Mouse (Mus musculus): ENCODE results near the gene Fgfr2. TPM values are rescaled to one million over a fixed set of nuclear protein-coding genes. Genes with fewer than 3 reads are reported as not detected.
"Not testable (repeated sequence)": the region's sequence is repeated elsewhere in the genome, so short reads cannot be mapped to it uniquely, and the experiment has no call there.

Gene Fgfr2
- polyA plus RNA-seq, 1 experiment from 2014 or later: not detected

DNA sequence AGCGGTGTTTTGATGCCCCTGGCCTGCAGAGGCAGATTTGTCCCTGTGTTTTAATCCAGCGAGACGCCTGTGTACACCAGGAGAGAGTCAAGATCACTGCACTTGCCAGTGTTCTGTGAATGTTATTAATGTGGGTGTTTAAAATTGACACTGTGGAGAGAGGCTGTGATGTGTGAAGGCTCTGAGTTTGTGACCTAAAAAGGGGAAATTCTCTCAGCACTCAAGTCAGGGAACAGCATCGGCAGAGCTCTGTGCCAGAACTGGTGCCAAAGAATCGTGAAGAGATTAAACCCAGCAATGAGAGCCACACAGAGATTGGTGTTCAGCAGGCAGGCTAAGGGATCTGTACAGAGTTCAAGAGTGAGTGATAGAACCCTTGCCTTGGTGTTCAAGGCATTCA, 2567.6 kb downstream of the Fgfr2 start:
- Histone ChIP-seq H3K79me2 (ENCODE audit: inconsistent target) (no peaks in the 10 kb centered on the region), H3K4me3 (ENCODE audit: inconsistent target) (no peak overlapping the region), H3K27ac (no peak overlapping the region), H3K36me3 (ENCODE audit: inconsistent target) (no peaks in the 10 kb centered on the region)
- WGBS (ENCODE audit: missing documents): 75% methylated on average over 5 of the region's 5 CpGs

DNA sequence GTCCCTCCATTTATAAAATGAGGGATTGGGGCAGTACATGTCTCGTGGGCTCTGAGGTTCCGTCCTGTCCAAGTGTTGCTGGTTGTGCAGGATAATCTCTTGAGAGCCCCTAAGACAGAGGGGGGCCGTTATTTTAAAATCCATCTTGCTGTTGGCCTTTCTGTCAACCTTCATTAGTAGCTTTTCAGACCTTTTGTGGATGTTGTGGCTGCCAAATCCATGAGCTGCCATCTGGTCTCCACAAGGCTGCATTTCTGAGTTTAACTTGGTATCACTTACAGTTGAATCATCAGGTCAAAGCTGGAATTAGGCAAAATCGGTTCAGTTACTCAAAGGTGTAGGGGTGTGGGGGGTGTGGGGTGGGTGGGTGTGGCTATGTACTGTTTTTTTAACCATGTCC, 2569.8 kb downstream of the Fgfr2 start:
- Histone ChIP-seq H3K79me2 (ENCODE audit: inconsistent target) (no peaks in the 10 kb centered on the region), H3K27ac (no peak overlapping the region), H3K36me3 (ENCODE audit: inconsistent target) (no peaks in the 10 kb centered on the region), H3K4me3 (ENCODE audit: inconsistent target) (no peak overlapping the region)
- WGBS (ENCODE audit: missing documents): 92% methylated on average over 4 of the region's 4 CpGs

DNA sequence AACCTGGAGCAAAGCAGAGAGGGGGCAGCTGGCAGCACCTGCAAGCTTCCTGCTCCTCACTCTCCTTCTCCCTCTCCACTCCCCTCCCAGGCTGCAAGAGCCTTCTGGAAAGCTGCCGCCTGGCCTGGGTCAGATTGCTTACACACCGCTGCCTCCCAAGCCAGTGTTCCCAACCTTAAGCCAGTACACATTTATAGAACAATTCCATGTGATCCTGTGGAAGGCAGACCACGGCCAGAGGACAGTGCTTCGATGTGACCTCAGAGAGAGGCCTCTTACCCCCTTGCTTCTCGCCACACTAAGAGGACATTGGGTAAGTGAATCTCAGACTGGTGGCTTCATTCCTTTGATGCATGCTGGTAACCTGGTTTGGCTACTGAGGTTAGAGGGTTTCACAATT, 2570.4 kb downstream of the Fgfr2 start:
- Histone ChIP-seq H3K4me3 (ENCODE audit: inconsistent target) (no peak overlapping the region), H3K36me3 (ENCODE audit: inconsistent target) (no peaks in the 10 kb centered on the region), H3K79me2 (ENCODE audit: inconsistent target) (no peaks in the 10 kb centered on the region), H3K27ac (no peak overlapping the region)
- WGBS (ENCODE audit: missing documents): 72% methylated on average over 5 of the region's 5 CpGs

DNA sequence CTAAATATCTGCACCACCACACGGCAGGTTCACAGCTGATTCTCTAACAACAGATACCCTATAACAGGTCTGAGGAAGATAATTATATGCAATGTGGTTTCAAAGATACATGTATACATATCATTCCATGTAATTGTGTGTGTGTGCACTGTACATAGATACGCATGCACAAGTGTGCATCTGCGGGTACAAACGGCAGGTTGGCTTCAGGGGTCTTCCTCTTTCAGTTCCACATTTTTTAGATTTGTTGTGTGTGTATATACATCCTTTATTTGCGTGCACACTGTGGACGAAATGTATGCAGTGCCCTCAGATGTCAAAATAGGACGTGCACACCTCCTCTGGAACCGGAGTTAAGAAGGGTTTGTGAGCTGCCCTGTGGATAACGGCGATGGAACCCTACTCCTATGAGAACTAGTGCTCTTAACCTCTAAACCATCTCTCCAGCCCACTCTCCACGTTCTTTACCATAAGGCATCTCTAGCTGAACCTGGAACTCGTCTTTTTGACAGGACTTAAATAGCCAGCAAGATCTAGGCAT, 2575.4 kb downstream of the Fgfr2 start:
- Histone ChIP-seq H3K79me2 (ENCODE audit: inconsistent target) (peaks cover 37% of the 10 kb centered on the region), H3K4me3 (ENCODE audit: inconsistent target) (no peak overlapping the region), H3K36me3 (ENCODE audit: inconsistent target) (0 out of 2 replicates have a peak, but pooled peaks cover 7% of the 10 kb centered on the region), H3K27ac (no peak overlapping the region)
- 41% methylated on average over 12 of the region's 12 CpGs for WGBS (ENCODE audit: missing documents)

DNA sequence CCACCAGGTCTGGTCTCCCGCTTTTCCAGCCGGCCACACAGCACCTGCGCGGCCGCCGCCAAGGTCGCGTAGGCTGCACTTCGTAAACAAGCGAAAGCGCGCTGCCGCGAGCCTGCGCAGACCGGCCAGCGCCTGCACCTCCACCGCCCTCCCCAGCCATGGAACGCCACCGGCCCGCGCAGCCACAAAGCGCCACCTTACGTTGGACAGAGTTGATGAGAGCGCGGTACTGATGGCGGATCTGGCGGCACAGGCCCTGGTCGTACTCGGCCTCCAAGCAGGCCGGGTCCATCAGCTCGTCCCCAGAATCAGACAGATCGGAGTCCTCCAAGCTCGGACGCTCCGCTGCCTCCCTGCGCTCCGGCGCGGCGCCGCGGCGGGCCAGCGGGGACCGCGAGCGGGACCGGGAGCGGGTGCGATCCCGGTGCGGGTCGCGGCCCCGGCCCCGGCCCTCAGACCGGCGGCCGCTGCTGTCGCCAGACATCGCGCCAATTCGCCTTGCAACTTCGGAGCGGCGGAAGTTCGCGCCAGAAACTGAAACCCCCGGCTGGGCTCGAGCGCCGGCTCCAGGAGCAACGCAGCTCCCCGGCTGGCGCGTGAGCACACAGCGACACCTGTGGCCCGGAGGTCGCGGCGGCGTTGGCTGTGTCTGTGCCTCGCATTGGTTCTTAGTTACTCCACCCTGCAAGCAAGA, 2576.2 kb downstream of the Fgfr2 start:
- H3K4me3 ChIP-seq (ENCODE audit: inconsistent target): peak overlapping the region; percentile 77
- peaks cover 37% of the 10 kb centered on the region for H3K79me2 ChIP-seq (ENCODE audit: inconsistent target)
- under 1% methylated on average over 84 of the region's 84 CpGs for WGBS (ENCODE audit: missing documents)
- H3K27ac ChIP-seq: peak overlapping the region; percentile 51
- H3K36me3 ChIP-seq (ENCODE audit: inconsistent target): 0 out of 2 replicates have a peak, but pooled peaks cover 7% of the 10 kb centered on the region

DNA sequence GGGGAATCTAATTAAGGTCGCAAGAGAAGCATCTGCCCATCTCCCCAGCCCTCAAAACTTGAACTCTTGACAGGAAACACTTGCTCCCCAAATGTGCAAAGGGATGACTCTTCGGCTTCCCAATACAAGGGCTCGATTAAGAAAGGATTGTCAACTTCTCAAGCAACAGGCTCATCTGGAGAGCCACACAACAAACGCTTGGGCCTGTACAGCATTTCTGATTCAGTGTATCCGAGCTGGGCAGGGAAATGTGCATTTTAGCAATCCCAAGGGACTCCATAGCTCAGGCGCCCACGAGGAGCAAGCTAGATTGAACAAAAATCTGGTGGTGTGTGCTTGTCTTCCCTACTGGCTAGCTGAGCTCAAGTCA, 2576.7 kb downstream of the Fgfr2 start:
- peaks cover 37% of the 10 kb centered on the region for H3K79me2 ChIP-seq (ENCODE audit: inconsistent target)
- peak overlapping the region; percentile 51 for H3K27ac ChIP-seq
- H3K36me3 ChIP-seq (ENCODE audit: inconsistent target): peaks cover 10% of the 10 kb centered on the region
- peak overlapping the region; percentile 77 for H3K4me3 ChIP-seq (ENCODE audit: inconsistent target)
- 3% methylated on average over 7 of the region's 7 CpGs for WGBS (ENCODE audit: missing documents)

DNA sequence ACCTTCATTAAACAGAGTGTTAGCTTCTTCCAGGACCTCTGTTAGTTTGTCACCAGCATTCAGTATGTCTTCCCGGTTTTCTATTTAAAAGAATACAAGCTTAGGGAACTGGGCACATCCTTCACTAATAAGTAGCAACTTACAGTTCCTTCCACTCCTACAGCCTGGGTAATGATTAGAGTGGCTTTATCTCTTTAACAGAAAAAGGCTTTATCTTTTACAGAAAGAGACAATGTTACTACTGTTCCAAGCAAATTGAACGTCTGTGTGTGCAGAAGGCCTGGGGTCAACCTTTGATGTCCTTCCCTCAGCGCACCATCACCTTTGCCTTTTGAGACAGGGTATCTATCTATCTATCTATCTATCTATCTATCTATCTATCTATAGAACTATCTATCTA, 2577.3 kb downstream of the Fgfr2 start:
- WGBS (ENCODE audit: missing documents): 46% methylated on average over 3 of the region's 3 CpGs
- Histone ChIP-seq H3K36me3 (ENCODE audit: inconsistent target) (peaks cover 15% of the 10 kb centered on the region), H3K4me3 (ENCODE audit: inconsistent target) (peak overlapping the region; percentile 77), H3K79me2 (ENCODE audit: inconsistent target) (peaks cover 37% of the 10 kb centered on the region), H3K27ac (no peak overlapping the region; the same call in 1 of the 2 replicates)

DNA sequence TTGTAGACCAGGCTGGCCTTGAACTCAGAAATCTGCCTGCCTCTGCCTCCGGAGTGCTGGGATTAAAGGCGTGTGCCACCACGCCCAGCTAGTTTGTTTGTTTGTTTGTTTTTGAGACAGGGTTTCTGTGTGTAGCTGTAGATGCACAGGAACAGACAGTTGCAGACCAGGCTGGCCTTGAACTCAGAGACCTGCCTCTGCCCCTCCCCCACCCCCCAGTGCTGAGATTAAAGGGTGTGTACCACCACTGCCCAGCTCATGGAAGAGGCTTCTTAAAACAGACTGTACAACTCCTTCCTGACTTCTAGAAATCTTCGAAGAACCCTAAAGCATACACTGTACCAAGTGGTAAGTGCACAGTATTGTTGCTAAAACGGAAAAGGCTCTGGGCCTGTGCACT, 2577.7 kb downstream of the Fgfr2 start:
- 92% methylated on average over 5 of the region's 5 CpGs for WGBS (ENCODE audit: missing documents)
- H3K4me3 ChIP-seq (ENCODE audit: inconsistent target): no peak overlapping the region
- H3K27ac ChIP-seq: no peak overlapping the region
- peaks cover 37% of the 10 kb centered on the region for H3K79me2 ChIP-seq (ENCODE audit: inconsistent target)
- H3K36me3 ChIP-seq (ENCODE audit: inconsistent target): peaks cover 18% of the 10 kb centered on the region

DNA sequence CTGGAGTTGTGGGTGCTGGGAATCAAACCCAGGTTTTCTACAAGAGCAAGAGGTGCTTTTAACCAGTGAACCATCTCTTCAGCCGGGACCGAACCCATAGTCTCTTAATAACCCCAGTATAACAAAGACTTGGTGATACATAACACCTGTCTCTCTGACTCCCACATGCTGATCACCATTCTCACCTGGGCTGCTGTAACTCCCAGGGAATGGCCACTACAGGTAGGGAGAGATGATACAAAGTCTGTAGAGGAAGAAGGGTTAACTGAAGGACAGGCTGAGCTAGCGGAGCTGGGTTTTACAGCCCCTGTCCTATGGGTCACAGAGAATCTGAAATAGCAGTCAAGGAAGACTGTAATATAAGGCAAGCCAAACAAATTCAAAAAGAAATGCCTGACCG, 2580.0 kb downstream of the Fgfr2 start:
- Histone ChIP-seq H3K36me3 (ENCODE audit: inconsistent target) (peaks cover 40% of the 10 kb centered on the region), H3K79me2 (ENCODE audit: inconsistent target) (peaks cover 37% of the 10 kb centered on the region), H3K27ac (no peak overlapping the region), H3K4me3 (ENCODE audit: inconsistent target) (no peak overlapping the region)
- WGBS (ENCODE audit: missing documents): 95% methylated on average over 4 of the region's 4 CpGs

DNA sequence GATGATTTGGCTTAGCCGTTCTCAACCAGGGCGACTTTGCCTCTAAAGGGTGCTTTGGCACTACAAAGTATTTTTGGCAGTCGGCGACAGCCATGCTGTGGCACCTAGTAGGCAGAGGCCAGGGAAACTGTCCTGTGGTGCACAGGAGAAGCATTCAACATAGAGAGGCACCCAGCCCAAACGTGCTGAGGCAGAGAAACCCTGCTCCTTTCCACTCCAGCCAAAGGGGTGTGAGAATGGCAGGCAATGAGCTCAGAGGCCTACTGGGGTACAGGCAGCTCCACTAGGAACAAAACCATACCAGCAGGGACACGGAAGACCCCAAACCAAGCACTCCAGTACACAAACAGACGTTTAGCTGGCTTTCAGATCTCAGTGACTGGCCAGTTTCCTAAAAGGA, 2583.0 kb downstream of the Fgfr2 start:
- no peak overlapping the region for H3K27ac ChIP-seq
- H3K79me2 ChIP-seq (ENCODE audit: inconsistent target): peaks cover 24% of the 10 kb centered on the region
- no peak overlapping the region for H3K4me3 ChIP-seq (ENCODE audit: inconsistent target)
- WGBS (ENCODE audit: missing documents): 95% methylated on average over 7 of the region's 7 CpGs
- H3K36me3 ChIP-seq (ENCODE audit: inconsistent target): peaks cover 69% of the 10 kb centered on the region

DNA sequence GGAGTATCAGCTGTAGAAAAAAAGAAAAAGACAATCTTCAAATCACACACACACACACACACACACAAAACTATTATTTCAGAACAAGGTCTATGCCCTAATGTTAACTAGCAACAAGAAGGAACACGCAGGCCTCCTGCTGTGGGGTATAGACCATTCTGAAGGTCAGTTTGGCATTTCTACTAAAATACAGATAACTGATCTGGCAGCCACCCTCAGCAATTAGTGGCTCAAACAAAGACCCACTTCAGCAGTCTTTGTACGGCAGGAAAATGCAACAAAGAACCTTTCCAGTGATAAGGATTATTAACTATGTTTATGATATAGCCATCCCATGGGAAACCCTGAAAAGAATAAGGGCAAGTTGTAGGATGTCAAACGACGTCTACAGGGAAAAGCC, 2586.1 kb downstream of the Fgfr2 start:
- H3K27ac ChIP-seq: no peak overlapping the region
- no peak overlapping the region for H3K4me3 ChIP-seq (ENCODE audit: inconsistent target)
- peaks cover 67% of the 10 kb centered on the region for H3K36me3 ChIP-seq (ENCODE audit: inconsistent target)
- WGBS (ENCODE audit: missing documents): 100% methylated on average over 4 of the region's 4 CpGs
- H3K79me2 ChIP-seq (ENCODE audit: inconsistent target): no peaks in the 10 kb centered on the region

DNA sequence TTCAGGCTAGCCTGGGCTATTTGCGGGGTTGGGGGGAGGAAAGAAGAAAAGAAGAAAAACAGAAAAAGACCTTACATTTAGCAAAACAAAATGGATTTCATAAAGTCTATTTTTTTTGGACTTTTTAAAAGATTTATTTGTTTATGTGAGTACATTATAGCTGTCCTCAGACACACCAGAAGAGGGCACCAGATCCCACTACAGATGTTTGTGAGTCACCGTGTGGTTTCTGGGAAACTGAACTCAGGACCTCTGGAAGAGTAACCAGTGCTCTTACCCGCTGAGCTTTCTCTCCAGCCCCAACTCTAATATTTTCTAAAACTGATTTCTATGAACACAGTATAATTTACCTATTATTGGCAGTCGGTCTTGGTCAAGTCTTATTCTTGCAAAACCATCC, 2588.0 kb downstream of the Fgfr2 start:
- 76% methylated on average over 4 of the region's 4 CpGs for WGBS (ENCODE audit: missing documents)
- peaks cover 60% of the 10 kb centered on the region for H3K36me3 ChIP-seq (ENCODE audit: inconsistent target)
- H3K27ac ChIP-seq: no peak overlapping the region
- H3K79me2 ChIP-seq (ENCODE audit: inconsistent target): no peaks in the 10 kb centered on the region
- no peak overlapping the region for H3K4me3 ChIP-seq (ENCODE audit: inconsistent target)

DNA sequence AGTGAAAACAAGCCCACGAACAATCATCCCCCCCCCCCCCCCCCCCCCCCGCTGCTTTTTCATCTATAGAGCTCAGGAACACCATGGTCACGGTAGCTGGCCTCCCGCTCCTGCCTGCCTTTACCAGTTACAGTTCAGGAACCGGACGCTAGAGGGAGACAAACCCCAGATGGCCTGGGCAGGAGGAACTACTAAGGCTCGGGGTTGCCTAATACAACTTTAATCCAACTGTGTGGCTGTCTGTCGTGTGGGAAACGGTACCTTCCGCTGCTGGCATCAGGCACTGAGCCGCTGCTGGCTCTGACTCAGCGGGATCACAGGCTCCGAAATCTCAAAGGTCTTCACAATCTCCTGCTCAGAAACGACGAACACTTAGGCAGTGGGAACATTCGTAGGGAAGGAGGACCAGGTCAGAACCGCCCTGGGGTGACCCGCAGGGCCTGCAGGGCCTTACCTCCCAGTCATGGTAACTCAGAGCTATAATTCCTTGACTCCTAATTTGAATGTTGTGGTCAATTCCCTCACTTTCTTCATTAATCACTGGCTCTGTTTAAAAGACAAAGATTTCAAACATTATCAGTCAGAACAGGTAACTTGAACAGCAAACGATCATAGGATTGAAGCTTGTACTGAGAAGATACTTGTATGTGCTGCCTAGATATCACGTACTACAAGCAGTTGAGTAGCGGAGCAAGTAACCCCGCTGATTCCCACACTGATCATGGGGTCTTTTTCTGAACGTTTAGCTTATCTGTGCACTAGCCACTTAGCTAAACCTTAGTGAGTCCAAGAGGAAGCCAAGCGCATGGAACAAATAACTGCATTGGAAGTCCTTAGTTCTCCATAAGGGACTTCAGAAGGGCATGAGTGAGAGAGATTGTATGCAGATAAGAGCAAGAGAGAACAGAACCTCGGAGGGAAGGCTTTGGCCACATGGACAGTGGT, 2589.6 kb downstream of the Fgfr2 start:
- WGBS (ENCODE audit: missing documents): 31% methylated on average over 23 of the region's 25 CpGs
- H3K36me3 ChIP-seq (ENCODE audit: inconsistent target): peaks cover 44% of the 10 kb centered on the region
- H3K4me3 ChIP-seq (ENCODE audit: inconsistent target): no peak overlapping the region
- H3K27ac ChIP-seq: peak overlapping the region; percentile 33
- H3K79me2 ChIP-seq (ENCODE audit: inconsistent target): no peaks in the 10 kb centered on the region

DNA sequence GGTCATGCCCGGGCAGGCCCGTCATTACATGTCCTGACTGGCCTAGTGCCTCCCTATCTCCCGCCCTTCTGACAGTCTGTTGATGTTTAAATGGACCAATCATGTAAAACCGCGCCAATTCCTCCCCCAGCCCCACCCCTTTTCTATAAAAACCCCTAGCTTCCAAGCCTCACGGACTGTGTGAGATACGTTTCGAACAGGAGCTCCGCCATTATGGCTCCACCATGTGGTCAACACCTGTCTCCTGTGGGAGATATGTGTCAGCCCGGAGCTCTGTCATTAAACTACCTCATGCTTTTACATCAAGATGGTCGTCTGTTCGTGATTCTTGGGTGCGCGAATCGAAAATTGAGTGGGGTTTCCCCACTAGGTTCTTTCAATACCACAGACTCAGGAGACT, 2592.0 kb downstream of the Fgfr2 start:
- 97% methylated on average over 10 of the region's 15 CpGs for WGBS (ENCODE audit: missing documents)
- not testable (repeated sequence) for H3K79me2 ChIP-seq (ENCODE audit: inconsistent target); H3K4me3 ChIP-seq (ENCODE audit: inconsistent target); H3K27ac ChIP-seq
- peaks cover 19% of the 10 kb centered on the region; the same call in 1 of the 2 replicates for H3K36me3 ChIP-seq (ENCODE audit: inconsistent target)

DNA sequence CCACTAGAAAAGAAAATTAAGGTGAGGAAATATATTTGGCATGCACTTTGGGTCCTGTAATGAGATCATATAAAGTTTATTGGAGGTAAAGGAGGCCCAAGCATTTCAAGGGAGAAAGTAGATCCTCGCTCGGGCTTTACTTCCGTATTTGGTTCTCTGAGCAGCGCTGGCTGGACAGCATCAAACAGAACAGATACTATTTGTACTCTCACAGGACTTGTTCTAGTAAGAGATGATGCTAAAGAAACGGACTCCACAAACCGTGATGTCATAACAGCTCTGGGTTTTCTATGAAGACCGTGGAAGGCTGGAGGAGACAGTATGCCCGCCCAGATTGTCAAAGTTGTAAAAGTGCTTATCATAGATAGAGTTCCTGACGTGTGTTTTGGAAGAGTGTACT, 2595.8 kb downstream of the Fgfr2 start:
- H3K4me3 ChIP-seq (ENCODE audit: inconsistent target): no peak overlapping the region
- no peaks in the 10 kb centered on the region for H3K79me2 ChIP-seq (ENCODE audit: inconsistent target)
- 91% methylated on average over 9 of the region's 9 CpGs for WGBS (ENCODE audit: missing documents)
- H3K27ac ChIP-seq: no peak overlapping the region
- peaks cover 8% of the 10 kb centered on the region; the same call in 1 of the 2 replicates for H3K36me3 ChIP-seq (ENCODE audit: inconsistent target)

Measured in macrophage (primary cell).